Mouse (Mus musculus) cerebellum, adult 2 months (tissue): Measurements from ENCODE around the gene Grb7. TPM values are rescaled to one million over a fixed set of nuclear protein-coding genes. Genes with fewer than 3 reads are reported as not detected.

ENCODE experiments used
- DNase-seq, 2 experiments: peaks; one replicate each; pipeline ENCODE4 v3.0.0; 2021
- H3K27ac ChIP-seq: fragments of 200-500 bp; 2 replicates; pipeline ENCODE4 v1.5.1; 2012; ENCODE audit warnings: low read length, control low read depth, inconsistent platforms; ENCODE audit not compliant: insufficient read depth
- H3K27me3 ChIP-seq: fragments of 200-500 bp; 2 replicates; pipeline ENCODE4 v1.6.1; 2012; ENCODE audit warnings: inconsistent platforms, mild to moderate bottlenecking, low read length, moderate library complexity; ENCODE audit not compliant: control insufficient read depth, insufficient read depth
- H3K4me1 ChIP-seq: fragments of 200-500 bp; 2 replicates; pipeline ENCODE4 v1.6.1; 2011; ENCODE audit warnings: low read length; ENCODE audit not compliant: control insufficient read depth, insufficient read depth
- H3K4me3 ChIP-seq: fragments of 200-500 bp; replicated peaks from 2 replicates; pipeline ENCODE3; 2011; ENCODE audit warnings: mild to moderate bottlenecking, low read depth, low read length, control low read depth; ENCODE audit not compliant: insufficient read depth
- CTCF ChIP-seq: fragments of 200-500 bp; IDR thresholded peaks from 2 replicates; pipeline ENCODE4 v1.5.1; 2011; ENCODE audit warnings: low read depth, mild to moderate bottlenecking, control low read depth, low read length, moderate library complexity, borderline replicate concordance; ENCODE audit not compliant: insufficient read depth
- POLR2A ChIP-seq: fragments of 200-500 bp; IDR thresholded peaks from 2 replicates; pipeline ENCODE4 v1.6.1; 2011; ENCODE audit warnings: low read length, control low read depth, borderline replicate concordance; ENCODE audit not compliant: insufficient read depth
- WGBS: fragments of 180-500 bp; shearing (Covaris S2); methylation state at CpG from one replicate; pipeline ENCODE4 v1.1.7; 2018; 5-methylcytosine and 5-hydroxymethylcytosine counted together
- polyA plus RNA-seq: library from polyadenylated mRNA; depleted of rRNA; stranded (reverse); fragments of >200 nt; gene quantifications from 2 replicates; pipeline ENCODE4 v1.2.3, GENCODE M21; 2012

The Grb7 gene
- polyA plus RNA-seq, 1 experiment, result 15.8 TPM

DNA sequence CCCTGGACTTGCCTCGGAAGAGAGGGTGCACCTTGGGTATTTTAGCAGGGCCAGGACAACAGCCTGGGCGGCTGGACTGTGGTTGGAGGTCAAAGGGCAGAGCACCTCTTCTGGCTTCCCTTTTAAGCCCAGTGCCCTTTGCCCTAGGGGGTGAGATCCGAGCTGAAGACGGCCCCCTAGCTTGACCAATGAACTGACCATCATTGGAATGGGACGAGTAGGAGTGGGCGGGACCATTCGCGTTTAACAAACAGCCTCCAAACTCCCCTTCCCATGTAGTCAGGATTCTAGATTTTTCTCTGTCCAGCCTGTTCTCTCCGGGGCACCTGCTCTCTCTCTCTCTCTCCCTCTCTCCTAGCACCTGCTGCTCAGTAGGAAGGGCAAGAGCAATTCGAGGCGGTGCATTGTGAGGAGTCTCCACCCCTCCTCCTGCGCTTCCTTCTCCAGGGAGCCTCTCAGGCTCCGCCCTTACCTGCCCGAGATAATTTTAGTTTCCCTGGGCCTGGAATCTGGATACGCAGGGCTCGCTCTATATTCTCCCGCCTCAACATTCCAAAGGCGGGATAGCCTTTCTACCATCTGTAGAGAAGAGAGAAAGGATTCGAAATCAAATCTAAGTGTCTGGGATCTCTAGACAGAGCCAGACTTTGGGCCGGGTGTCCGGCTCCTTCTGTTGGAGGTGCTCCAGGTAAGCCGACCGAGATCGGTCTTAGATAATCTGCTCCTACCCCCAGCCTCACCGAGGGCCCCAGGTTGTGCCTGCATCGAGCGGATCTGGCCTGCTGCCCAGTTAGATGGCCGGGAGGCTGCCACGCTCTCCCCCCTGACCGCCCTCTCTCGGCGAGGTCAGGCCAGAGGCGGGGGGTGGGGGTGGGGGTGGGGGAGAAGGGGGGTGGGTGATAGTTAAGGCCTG is 624 bp downstream of the Grb7 start:
- H3K27ac ChIP-seq, result peak overlapping the region; percentile 20
- peak; percentile 51; the same call in 1 of the 2 replicates for TF ChIP-seq POLR2A
- no peak for TF ChIP-seq CTCF
- H3K4me1 ChIP-seq, result peaks cover 18% of the 10 kb centered on the region
- WGBS, result 4% methylated on average over 33 of the region's 33 CpGs
- H3K4me3 ChIP-seq, result peak overlapping the region; percentile 76
- DNase-seq, result peak; percentile 69 to 78
- H3K27me3 ChIP-seq, result no peaks in the 10 kb centered on the region

DNA sequence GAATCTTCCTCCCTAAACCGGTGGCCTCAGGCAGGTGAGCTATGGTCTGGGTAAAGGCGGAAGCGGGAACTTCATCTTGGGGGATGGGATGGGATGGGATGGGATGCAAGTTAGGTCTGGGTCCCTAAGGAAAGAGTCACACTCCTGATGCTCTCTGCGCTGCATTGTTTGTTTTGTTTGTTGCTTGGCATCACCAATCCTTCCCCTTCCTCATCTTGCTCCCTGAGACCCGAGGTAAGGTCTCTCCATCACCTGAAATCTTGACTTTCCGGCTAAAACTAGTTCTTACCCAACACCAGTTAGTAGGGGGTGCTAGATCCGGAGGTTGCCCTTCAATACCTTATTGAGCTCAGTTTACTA is 1.3 kb downstream of the Grb7 start:
- DNase-seq, result no peak
- H3K27ac ChIP-seq, result no peak overlapping the region
- 23% methylated on average over 7 of the region's 7 CpGs for WGBS
- H3K27me3 ChIP-seq, result no peaks in the 10 kb centered on the region
- peaks cover 18% of the 10 kb centered on the region for H3K4me1 ChIP-seq
- TF ChIP-seq CTCF (no peak), POLR2A (no peak)
- H3K4me3 ChIP-seq, result peak overlapping the region; percentile 76

DNA sequence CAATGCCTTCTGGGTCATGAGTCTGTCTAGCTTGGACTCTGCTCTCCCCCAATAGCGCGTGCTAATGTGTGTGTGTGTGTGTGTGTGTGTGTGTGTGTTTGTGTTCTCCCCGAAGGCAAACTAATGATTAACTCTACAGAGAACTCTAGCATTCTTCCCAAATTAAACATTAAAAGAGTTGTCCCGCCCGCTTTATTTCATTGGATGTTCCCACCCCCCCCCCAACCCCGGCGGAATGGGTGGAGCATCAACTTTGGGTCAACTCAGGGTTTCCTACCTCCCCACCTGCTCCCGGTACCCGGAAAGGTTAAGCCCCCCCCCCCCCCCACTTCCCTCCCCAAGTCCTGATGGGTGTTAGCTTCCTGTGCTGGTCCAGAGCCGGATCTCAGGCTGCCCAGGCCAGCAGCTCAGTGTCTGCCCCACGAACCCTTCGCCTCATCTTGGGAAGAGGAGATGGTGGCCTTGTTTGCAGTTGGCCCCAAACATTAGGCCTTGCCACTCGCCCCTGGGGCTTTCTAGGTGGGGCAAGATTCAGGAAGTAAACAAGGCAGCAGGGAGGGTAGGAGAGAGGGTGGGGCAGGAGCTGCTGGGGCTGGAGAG is 2.1 kb downstream of the Grb7 start:
- Histone ChIP-seq H3K4me3 (peak overlapping the region; percentile 76), H3K4me1 (peaks cover 18% of the 10 kb centered on the region), H3K27me3 (no peaks in the 10 kb centered on the region), H3K27ac (no peak overlapping the region)
- TF ChIP-seq POLR2A (no peak), CTCF (no peak)
- no peak for DNase-seq
- 55% methylated on average over 13 of the region's 13 CpGs for WGBS

DNA sequence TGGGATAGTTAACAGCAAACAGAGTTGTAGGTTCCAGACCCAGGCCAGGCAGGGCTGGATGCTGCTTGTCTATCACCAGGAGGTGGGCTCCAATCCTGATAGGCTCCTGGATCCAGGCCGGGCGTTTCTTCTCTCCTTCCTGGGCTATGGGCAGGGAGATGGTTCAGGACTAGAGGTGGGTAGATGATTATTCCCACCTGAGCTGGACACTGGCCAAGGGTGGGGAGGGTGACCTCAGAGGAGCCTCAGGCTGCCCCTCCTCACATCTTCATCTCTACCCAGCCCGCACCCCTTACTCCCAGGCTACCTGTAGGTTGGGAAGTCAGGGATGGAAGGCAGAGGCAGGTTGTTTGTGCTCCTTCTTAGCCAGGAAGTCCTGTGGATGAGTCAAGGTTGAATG is 3.2 kb downstream of the Grb7 start:
- no peak for TF ChIP-seq CTCF
- H3K4me3 ChIP-seq, result no peak overlapping the region
- H3K4me1 ChIP-seq, result peaks cover 18% of the 10 kb centered on the region
- no peak overlapping the region for H3K27ac ChIP-seq
- WGBS, result 85% methylated on average over 3 of the region's 3 CpGs
- DNase-seq, result no peak
- H3K27me3 ChIP-seq, result no peaks in the 10 kb centered on the region

DNA sequence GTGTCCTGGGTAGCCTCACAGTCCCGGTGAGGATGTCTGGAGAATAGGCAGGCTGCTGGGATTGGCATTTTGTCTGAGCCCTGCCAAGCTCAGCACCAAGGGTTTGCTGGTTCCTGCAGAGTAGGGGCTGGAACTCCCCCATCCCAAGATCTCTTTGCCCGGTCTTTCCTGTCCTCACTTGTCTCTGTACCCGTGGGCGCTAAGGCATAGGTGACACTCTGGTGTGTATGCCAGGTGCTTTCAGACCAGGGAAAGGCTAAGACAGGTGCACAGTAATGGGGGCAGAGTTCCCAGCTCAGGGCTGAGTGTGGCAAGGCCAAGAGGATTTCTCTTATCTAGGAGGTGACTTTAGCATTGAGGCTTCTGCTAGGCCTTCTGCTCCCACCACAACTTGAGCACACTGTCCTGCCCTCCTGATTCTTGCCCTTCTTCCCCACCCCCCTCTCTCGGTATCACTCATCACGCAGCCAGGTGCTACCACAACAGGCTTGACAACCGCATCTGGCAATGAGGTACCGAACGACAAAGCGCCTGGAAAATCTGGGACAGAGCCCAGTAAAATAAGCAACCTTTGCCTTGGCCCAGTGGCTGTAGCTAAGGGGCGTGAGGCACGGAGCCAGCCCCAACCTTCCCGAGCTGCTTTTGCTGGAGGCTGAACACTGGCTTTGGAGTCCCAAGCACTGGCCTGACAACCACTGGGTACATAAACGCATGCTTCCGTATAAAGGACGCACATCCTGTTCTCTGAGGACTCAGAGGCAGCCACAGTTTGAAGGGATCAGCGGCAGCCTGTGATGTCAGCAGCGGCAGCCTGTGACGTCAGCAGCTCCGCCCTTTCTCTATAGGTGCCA is 4.0 kb downstream of the Grb7 start:
- DNase-seq, result no peak
- no peaks in the 10 kb centered on the region for H3K27me3 ChIP-seq
- H3K27ac ChIP-seq, result no peak overlapping the region
- 58% methylated on average over 20 of the region's 20 CpGs for WGBS
- peaks cover 18% of the 10 kb centered on the region for H3K4me1 ChIP-seq
- no peak for TF ChIP-seq POLR2A
- no peak for TF ChIP-seq CTCF
- H3K4me3 ChIP-seq, result no peak overlapping the region

DNA sequence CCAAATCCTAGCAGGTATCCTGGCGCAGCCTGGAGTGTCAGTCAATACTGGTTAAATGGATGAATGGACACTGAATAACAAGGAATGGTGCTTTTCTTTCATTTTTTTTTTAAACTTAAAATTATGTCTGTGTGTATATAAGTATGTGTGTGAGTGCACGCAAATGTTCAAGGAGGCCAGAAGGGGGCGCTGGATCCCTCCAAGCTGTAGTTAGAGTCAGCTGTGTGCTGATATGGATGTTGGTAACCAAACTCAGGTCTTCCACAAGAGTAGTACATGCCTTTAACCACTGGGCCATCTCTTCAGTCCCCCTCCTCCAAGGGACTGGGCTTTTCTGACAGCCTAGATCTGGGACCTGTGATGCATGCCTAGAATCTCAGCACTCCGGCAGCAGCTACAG is 9.3 kb downstream of the Grb7 start:
- WGBS, result 85% methylated on average over 4 of the region's 4 CpGs
- no peak for DNase-seq
- Histone ChIP-seq H3K27me3 (no peaks in the 10 kb centered on the region), H3K4me1 (peaks cover 3% of the 10 kb centered on the region; the same call in 1 of the 2 replicates), H3K4me3 (no peak overlapping the region), H3K27ac (no peak overlapping the region)
- TF ChIP-seq CTCF, result peak; percentile 20; the same call in 1 of the 2 replicates
- no peak for TF ChIP-seq POLR2A

DNA sequence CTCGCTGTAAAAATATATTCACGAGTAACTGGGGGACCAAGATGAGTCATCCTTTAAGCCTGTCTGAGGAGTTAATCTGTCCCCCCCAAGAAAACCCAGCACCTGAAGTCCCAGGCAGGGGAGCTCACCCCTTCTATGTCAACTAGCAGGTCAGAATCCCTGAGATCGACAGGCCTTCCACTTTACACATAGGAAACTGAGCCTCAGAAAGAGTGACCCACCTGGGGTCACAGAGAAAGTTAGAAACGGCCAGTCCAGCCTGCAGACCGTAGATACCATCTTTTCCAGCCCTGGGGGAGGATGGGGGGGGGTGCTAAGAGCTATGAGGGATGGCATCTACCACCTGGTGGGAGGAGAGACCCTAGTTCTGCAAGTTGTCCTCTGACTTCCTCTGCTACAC is 10.4 kb downstream of the Grb7 start:
- Histone ChIP-seq H3K27me3 (no peaks in the 10 kb centered on the region), H3K4me1 (peaks cover 3% of the 10 kb centered on the region; the same call in 1 of the 2 replicates), H3K4me3 (no peak overlapping the region), H3K27ac (no peak overlapping the region)
- DNase-seq, result no peak
- 85% methylated on average over 5 of the region's 5 CpGs for WGBS
- no peak for TF ChIP-seq CTCF
- TF ChIP-seq POLR2A, result no peak

DNA sequence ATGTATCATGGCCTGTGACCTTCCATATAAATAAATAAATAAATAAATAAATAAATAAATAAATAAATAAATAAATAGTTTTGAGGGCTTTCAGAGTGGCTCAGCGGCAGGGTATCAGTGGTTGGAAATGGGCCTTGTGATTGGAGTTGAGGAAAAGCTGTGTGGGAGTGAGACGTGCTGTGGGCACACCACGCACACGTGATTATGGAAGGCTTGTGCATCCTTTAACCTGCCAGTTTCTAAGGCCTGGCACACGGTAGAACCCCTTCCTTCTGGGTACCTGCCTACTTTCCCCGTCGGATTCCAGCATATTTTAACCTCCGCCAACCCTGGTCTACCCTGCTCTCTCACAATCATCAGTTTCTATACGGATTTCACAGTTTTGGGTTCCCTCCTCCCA is 10.8 kb downstream of the Grb7 start:
- no peak overlapping the region for H3K27ac ChIP-seq
- H3K4me3 ChIP-seq, result peak overlapping the region; percentile 86
- WGBS, result 22% methylated on average over 9 of the region's 9 CpGs
- no peaks in the 10 kb centered on the region for H3K27me3 ChIP-seq
- no peak for DNase-seq
- TF ChIP-seq CTCF (no peak), POLR2A (no peak)
- H3K4me1 ChIP-seq, result peaks cover 3% of the 10 kb centered on the region; the same call in 1 of the 2 replicates
